Mouse (Mus musculus) left cerebral cortex, adult 9 months (tissue): ENCODE results near the gene Olfr394.
"Not testable (repeated sequence)": the region's sequence is repeated elsewhere in the genome, so short reads cannot be mapped to it uniquely, and the experiment has no call there.

Experiments used
- DNase-seq, 2 experiments: peaks; one replicate each; pipeline ENCODE4 v3.0.0; 2022; ENCODE audit warnings: low spot score in 2 of 2

The Olfr394 gene

GRCm38 (mm10) chr11:73890671-73891070 lies at the start of gene Olfr394:
Olfr394 (minus strand) TSS chr11:73890771.
- DNase-seq, result no peak

- no peak for DNase-seq
Measured at GRCm38 (mm10) chr11:73936377-73936776, 45.8 kb upstream of the Olfr394 start, which contains the start of gene Olfr23. Olfr23 (plus strand) TSS chr11:73936677.

- not testable (repeated sequence) for DNase-seq
Measured at GRCm38 (mm10) chr11:73909199-73909598, 18.6 kb upstream of the Olfr394 start, which contains the start of gene Olfr395. Olfr395 (minus strand) TSS chr11:73909299.

GRCm38 (mm10) chr11:73851354-73851753 lies 39.2 kb downstream of the Olfr394 start, which contains the start of gene Olfr393:
Olfr393 (minus strand) TSS chr11:73851454.
- DNase-seq, result no peak
